Mouse (Mus musculus): ENCODE measurements around the gene Unc79. TPM values are rescaled to one million over a fixed set of nuclear protein-coding genes. Genes with fewer than 3 reads are reported as not detected.

Unc79 gene
- polyA plus RNA-seq, 1 experiment from 2014 or later = 7.4 TPM

- Histone ChIP-seq H3K27me3 (ENCODE audit: control insufficient read depth, insufficient read depth, low read depth, low read length) (no peaks in the 10 kb centered on the region), H3K4me3 (ENCODE audit: low read depth, low read length) (no peak overlapping the region), H3K9me3 (replicated peaks; ENCODE audit: control insufficient read depth, low read length, poor library complexity, severe bottlenecking) (no peaks in the 10 kb centered on the region), H3K9ac (ENCODE audit: low read depth, low read length) (no peak overlapping the region), H3K4me2 (ENCODE audit: low read length) (no peak overlapping the region), H3K36me3 (ENCODE audit: control insufficient read depth, insufficient read depth, low read length) (peaks cover 12% of the 10 kb centered on the region), H3K4me1 (ENCODE audit: control insufficient read depth, insufficient read depth, low read length) (peaks cover 9% of the 10 kb centered on the region), H3K27ac (ENCODE audit: low read length) (0 out of 2 replicates have a peak overlapping the region, but pooled peaks have one; percentile 22)
- ATAC-seq = peak; percentile 48; the same call in 1 of the 2 replicates
- WGBS = 38% methylated on average over 4 of the region's 4 CpGs
Measured at GRCm38 (mm10) chr12:103008491-103008890, 59.8 kb downstream of the Unc79 start.

DNA sequence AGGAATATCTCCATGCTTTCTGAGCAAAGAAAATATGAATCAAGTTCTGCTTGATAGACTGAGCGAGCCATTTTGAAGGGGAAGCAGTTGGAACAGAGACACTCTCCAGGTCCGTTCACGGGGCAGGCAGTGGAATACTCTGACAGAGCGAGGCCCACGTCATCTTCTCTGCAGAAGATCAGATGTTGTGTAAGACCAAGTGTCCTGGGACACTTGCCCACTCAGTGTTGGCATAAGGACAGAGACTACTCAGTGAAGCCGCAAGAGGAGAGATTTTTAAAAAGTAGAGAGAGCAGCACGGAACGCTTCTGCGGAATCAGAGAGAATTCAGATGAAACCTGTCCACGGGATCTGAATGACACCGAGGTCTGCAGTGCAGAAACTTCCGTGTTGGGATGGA lies 69.5 kb downstream of the Unc79 start:
- H3K27ac ChIP-seq (ENCODE audit: low read length) = no peak overlapping the region
- 92% methylated on average over 12 of the region's 12 CpGs for WGBS
- H3K36me3 ChIP-seq (ENCODE audit: control insufficient read depth, insufficient read depth, low read length) = peaks cover 17% of the 10 kb centered on the region; the same call in 1 of the 2 replicates
- H3K4me3 ChIP-seq (ENCODE audit: low read depth, low read length) = no peak overlapping the region
- H3K9me3 ChIP-seq (replicated peaks; ENCODE audit: control insufficient read depth, low read length, poor library complexity, severe bottlenecking) = no peaks in the 10 kb centered on the region; the same call in 1 of the 2 replicates
- H3K4me2 ChIP-seq (ENCODE audit: low read length) = no peak overlapping the region
- no peak for ATAC-seq
- H3K27me3 ChIP-seq (ENCODE audit: control insufficient read depth, insufficient read depth, low read depth, low read length) = no peaks in the 10 kb centered on the region
- H3K4me1 ChIP-seq (ENCODE audit: control insufficient read depth, insufficient read depth, low read length) = no peaks in the 10 kb centered on the region
- no peak overlapping the region for H3K9ac ChIP-seq (ENCODE audit: low read depth, low read length)

DNA sequence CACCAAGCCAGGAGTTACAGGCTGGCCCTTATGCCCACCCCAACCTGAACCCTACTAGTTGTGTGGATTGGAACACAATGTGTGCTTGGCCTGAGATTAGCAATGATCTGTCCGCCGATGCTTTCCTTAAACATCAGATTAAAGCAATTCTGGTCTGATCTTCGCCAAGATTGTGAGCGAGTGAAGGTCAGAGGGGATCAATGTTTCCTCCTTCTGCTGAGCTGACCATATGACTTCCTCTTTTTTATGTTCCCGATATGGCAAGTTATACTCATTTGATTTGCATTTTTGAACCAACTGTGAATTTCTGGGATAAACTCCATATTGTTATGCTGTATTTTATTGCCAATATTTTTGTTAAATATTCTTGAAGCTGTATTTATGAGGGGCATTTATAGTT lies 88.0 kb downstream of the Unc79 start:
- WGBS = 83% methylated on average over 5 of the region's 5 CpGs
- Histone ChIP-seq H3K9ac (ENCODE audit: low read depth, low read length) (no peak overlapping the region), H3K27ac (ENCODE audit: low read length) (no peak overlapping the region), H3K27me3 (ENCODE audit: control insufficient read depth, insufficient read depth, low read depth, low read length) (no peaks in the 10 kb centered on the region), H3K4me1 (ENCODE audit: control insufficient read depth, insufficient read depth, low read length) (no peaks in the 10 kb centered on the region), H3K4me2 (ENCODE audit: low read length) (no peak overlapping the region), H3K36me3 (ENCODE audit: control insufficient read depth, insufficient read depth, low read length) (no peaks in the 10 kb centered on the region), H3K9me3 (replicated peaks; ENCODE audit: control insufficient read depth, low read length, poor library complexity, severe bottlenecking) (no peaks in the 10 kb centered on the region), H3K4me3 (ENCODE audit: low read depth, low read length) (no peak overlapping the region)
- ATAC-seq = no peak

DNA sequence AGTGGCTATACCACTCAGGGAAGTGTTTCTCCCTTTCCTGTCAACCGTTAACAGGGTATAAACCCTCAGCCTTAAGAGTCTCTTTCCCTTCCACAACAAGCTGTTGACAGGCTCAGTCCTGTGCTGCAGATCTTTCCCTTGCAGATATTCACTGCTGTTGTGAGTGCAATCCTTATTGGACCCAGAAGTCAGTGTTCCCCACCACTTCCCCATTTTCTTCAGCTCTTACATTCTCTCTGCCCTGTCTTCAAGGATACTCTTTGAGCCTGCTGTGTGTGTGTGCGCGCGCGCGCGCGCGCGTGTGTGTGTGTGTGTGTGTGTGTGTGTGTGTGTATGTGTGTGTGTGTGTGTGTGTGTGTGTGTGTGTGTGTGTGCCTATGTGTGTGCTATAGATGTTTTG lies 90.7 kb downstream of the Unc79 start:
- no peak overlapping the region for H3K27ac ChIP-seq (ENCODE audit: low read length)
- no peaks in the 10 kb centered on the region for H3K9me3 ChIP-seq (replicated peaks; ENCODE audit: control insufficient read depth, low read length, poor library complexity, severe bottlenecking)
- H3K4me1 ChIP-seq (ENCODE audit: control insufficient read depth, insufficient read depth, low read length) = no peaks in the 10 kb centered on the region
- no peak overlapping the region for H3K4me2 ChIP-seq (ENCODE audit: low read length)
- 87% methylated on average over 10 of the region's 10 CpGs for WGBS
- no peak for ATAC-seq
- H3K9ac ChIP-seq (ENCODE audit: low read depth, low read length) = no peak overlapping the region
- H3K36me3 ChIP-seq (ENCODE audit: control insufficient read depth, insufficient read depth, low read length) = peaks cover 9% of the 10 kb centered on the region
- no peak overlapping the region for H3K4me3 ChIP-seq (ENCODE audit: low read depth, low read length)
- H3K27me3 ChIP-seq (ENCODE audit: control insufficient read depth, insufficient read depth, low read depth, low read length) = no peaks in the 10 kb centered on the region

GRCm38 (mm10) chr12:103040136-103040535 lies 91.5 kb downstream of the Unc79 start:
- Histone ChIP-seq H3K4me3 (ENCODE audit: low read depth, low read length) (no peak overlapping the region), H3K9me3 (replicated peaks; ENCODE audit: control insufficient read depth, low read length, poor library complexity, severe bottlenecking) (no peaks in the 10 kb centered on the region), H3K4me2 (ENCODE audit: low read length) (no peak overlapping the region), H3K9ac (ENCODE audit: low read depth, low read length) (no peak overlapping the region), H3K36me3 (ENCODE audit: control insufficient read depth, insufficient read depth, low read length) (peaks cover 9% of the 10 kb centered on the region), H3K4me1 (ENCODE audit: control insufficient read depth, insufficient read depth, low read length) (no peaks in the 10 kb centered on the region), H3K27ac (ENCODE audit: low read length) (no peak overlapping the region), H3K27me3 (ENCODE audit: control insufficient read depth, insufficient read depth, low read depth, low read length) (no peaks in the 10 kb centered on the region)
- no peak for ATAC-seq
- WGBS = 80% methylated on average over 2 of the region's 2 CpGs

DNA sequence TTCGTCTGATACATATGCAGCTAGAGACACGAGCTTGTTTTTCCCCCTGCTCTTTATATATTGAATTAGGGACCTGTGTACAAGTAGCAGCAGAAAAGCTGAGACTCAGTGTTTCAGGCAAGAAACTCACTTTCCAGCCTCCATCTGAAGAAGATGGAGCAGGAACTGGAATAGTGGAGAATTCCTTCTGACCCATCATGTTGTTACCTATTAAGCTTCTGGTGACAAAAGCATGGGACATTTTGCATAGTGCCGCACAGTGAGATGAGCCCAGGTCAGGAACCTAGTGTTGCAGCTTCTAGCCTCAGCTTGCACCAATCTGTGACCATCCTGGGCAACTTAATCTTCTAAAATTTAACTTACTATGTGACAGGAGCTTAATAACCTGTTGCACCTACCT lies 92.7 kb downstream of the Unc79 start:
- WGBS = 94% methylated on average over 3 of the region's 3 CpGs
- ATAC-seq = no peak
- H3K9me3 ChIP-seq (replicated peaks; ENCODE audit: control insufficient read depth, low read length, poor library complexity, severe bottlenecking) = no peaks in the 10 kb centered on the region
- H3K4me2 ChIP-seq (ENCODE audit: low read length) = no peak overlapping the region
- H3K27ac ChIP-seq (ENCODE audit: low read length) = no peak overlapping the region
- H3K4me1 ChIP-seq (ENCODE audit: control insufficient read depth, insufficient read depth, low read length) = no peaks in the 10 kb centered on the region
- H3K27me3 ChIP-seq (ENCODE audit: control insufficient read depth, insufficient read depth, low read depth, low read length) = no peaks in the 10 kb centered on the region
- H3K9ac ChIP-seq (ENCODE audit: low read depth, low read length) = no peak overlapping the region
- H3K36me3 ChIP-seq (ENCODE audit: control insufficient read depth, insufficient read depth, low read length) = peaks cover 9% of the 10 kb centered on the region
- H3K4me3 ChIP-seq (ENCODE audit: low read depth, low read length) = no peak overlapping the region

GRCm38 (mm10) chr12:103042711-103043110 lies 94.1 kb downstream of the Unc79 start:
- H3K4me3 ChIP-seq (ENCODE audit: low read depth, low read length) = no peak overlapping the region
- 87% methylated on average over 5 of the region's 5 CpGs for WGBS
- no peak overlapping the region for H3K9ac ChIP-seq (ENCODE audit: low read depth, low read length)
- H3K9me3 ChIP-seq (replicated peaks; ENCODE audit: control insufficient read depth, low read length, poor library complexity, severe bottlenecking) = no peaks in the 10 kb centered on the region
- H3K4me1 ChIP-seq (ENCODE audit: control insufficient read depth, insufficient read depth, low read length) = no peaks in the 10 kb centered on the region
- no peaks in the 10 kb centered on the region for H3K27me3 ChIP-seq (ENCODE audit: control insufficient read depth, insufficient read depth, low read depth, low read length)
- no peak for ATAC-seq
- peaks cover 9% of the 10 kb centered on the region for H3K36me3 ChIP-seq (ENCODE audit: control insufficient read depth, insufficient read depth, low read length)
- H3K4me2 ChIP-seq (ENCODE audit: low read length) = no peak overlapping the region
- no peak overlapping the region for H3K27ac ChIP-seq (ENCODE audit: low read length)

GRCm38 (mm10) chr12:103044422-103044821 lies 95.8 kb downstream of the Unc79 start:
- Histone ChIP-seq H3K4me1 (ENCODE audit: control insufficient read depth, insufficient read depth, low read length) (no peaks in the 10 kb centered on the region), H3K9ac (ENCODE audit: low read depth, low read length) (no peak overlapping the region), H3K9me3 (replicated peaks; ENCODE audit: control insufficient read depth, low read length, poor library complexity, severe bottlenecking) (no peaks in the 10 kb centered on the region), H3K4me3 (ENCODE audit: low read depth, low read length) (no peak overlapping the region), H3K36me3 (ENCODE audit: control insufficient read depth, insufficient read depth, low read length) (peaks cover 14% of the 10 kb centered on the region), H3K27ac (ENCODE audit: low read length) (no peak overlapping the region), H3K4me2 (ENCODE audit: low read length) (no peak overlapping the region), H3K27me3 (ENCODE audit: control insufficient read depth, insufficient read depth, low read depth, low read length) (no peaks in the 10 kb centered on the region)
- WGBS = 70% methylated on average over 4 of the region's 4 CpGs
- ATAC-seq = no peak

DNA sequence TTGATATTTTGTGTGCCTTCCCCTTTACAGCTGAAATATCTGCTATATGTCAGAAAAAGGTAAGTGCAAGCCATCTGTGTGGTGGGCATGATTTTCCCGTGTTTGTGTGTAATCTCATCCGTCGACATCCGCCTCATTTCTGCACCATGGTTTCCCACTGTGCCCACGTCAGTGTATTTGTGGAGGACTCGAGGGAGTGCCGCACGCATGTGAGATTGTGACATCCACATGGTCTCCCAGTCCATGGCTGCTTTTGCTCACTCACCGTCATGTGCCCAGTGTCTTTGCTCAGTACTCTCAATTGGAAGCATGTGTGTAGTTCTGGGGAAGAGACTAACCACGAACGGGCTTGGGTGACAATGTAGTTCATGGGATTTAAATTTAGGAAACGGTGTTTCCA lies 101.2 kb downstream of the Unc79 start:
- H3K4me2 ChIP-seq (ENCODE audit: low read length) = no peak overlapping the region
- 96% methylated on average over 12 of the region's 12 CpGs for WGBS
- no peak overlapping the region for H3K27ac ChIP-seq (ENCODE audit: low read length)
- peaks cover 8% of the 10 kb centered on the region for H3K36me3 ChIP-seq (ENCODE audit: control insufficient read depth, insufficient read depth, low read length)
- H3K4me1 ChIP-seq (ENCODE audit: control insufficient read depth, insufficient read depth, low read length) = no peaks in the 10 kb centered on the region
- ATAC-seq = no peak
- H3K9me3 ChIP-seq (replicated peaks; ENCODE audit: control insufficient read depth, low read length, poor library complexity, severe bottlenecking) = no peaks in the 10 kb centered on the region
- no peak overlapping the region for H3K9ac ChIP-seq (ENCODE audit: low read depth, low read length)
- H3K4me3 ChIP-seq (ENCODE audit: low read depth, low read length) = no peak overlapping the region
- H3K27me3 ChIP-seq (ENCODE audit: control insufficient read depth, insufficient read depth, low read depth, low read length) = no peaks in the 10 kb centered on the region
